Mouse (Mus musculus) kidney, postnatal 10 days (tissue): Measurements from ENCODE around the gene Cage1.
A peak's percentile ranks its signal among the peaks of the same experiment; 100 is the strongest.

Source experiments
- DNase-seq: peaks from one replicate; pipeline ENCODE4 v3.0.0; 2021; ENCODE audit warnings: mixed read lengths

Gene Cage1

DNA sequence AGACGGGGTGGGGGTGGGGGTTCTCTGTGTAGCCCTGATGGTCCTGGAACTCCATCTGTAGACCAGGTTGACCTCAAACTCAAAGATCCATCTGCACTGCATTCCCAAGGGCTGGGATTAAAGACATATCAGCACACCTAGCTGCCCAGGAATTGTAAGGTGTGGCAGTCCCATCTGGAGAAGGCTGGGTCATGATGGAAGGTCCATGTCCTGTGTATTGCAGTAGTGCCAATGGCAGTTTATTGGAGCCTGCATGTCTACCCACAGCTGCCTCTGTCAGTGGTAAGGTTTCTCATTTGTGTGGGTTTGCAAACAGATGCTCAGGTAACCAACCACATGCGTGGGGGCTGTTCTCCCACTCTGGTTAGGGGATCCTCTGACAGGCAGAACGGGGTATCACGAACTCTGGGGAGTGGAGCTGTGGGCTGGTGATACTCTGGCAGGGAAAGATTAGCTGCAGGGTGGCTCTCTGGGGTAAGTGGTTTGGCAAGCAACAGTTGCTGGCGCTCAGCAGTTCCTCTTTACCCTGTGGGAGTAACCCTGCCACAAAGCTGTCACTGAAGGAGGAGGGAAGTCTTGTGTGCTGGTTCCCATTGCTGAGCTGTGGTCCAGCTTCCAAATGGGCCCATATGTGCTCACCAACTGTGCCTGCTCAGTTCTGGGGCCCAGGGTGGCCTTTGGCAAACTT, 27.0 kb downstream of the Cage1 start:
- no peak for DNase-seq

DNA sequence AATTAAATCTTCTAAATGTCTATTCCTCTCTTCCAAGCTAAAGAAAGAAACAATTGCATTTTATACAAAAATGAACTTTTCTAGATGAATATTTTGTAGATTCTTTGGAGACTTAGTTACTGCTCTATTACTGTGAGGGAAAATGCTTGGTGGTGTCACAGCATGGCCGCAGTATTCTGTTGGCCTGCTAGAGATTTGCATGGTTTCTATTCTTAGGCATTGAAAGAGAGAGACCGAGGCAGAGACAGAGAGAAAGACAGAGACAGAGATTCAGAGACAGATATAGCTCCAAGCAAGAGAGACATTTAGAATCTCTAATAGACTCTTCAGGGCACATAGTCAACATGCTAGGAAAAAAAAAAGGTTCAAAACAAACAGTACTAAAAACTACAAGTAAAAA, 28.9 kb downstream of the Cage1 start:
- DNase-seq: no peak

DNA sequence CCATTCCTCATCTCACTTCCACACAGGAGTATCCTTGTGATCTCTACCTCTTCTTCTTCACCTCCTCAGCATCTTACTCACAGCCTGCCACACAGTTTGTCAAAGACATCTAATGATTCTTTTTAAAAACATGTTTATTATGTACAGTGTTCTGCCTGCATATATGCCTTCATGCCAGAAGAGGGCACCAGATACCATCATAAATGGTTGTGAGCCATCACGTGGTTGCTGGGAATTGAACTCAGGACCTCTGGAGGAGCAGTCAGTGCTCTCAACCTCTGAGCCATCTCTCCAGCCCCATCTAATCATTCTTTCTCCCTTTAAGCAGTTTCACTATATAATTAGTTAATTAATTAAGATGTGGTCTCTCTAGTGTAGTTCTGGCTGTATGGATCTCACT, 34.4 kb downstream of the Cage1 start:
- no peak for DNase-seq

DNA sequence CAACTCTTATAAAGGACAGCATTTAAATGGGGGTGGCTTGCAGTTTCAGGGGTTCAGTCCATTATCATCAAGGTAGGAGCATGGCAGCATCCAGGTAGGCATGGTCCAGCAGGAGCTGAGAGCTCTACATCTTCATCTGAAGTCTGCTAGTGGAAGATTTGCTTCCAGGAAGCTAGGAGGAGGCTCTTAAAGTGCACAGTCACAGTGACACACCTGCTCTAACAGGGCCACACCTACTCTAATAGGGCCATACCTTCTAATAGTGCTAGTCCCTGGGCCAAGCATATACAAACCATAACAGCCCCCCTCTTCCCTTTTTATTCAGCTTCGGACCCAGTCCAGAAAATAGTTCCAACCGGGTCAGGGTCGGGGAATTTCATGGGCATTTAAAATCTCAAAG, 37.2 kb downstream of the Cage1 start:
- no peak for DNase-seq

DNA sequence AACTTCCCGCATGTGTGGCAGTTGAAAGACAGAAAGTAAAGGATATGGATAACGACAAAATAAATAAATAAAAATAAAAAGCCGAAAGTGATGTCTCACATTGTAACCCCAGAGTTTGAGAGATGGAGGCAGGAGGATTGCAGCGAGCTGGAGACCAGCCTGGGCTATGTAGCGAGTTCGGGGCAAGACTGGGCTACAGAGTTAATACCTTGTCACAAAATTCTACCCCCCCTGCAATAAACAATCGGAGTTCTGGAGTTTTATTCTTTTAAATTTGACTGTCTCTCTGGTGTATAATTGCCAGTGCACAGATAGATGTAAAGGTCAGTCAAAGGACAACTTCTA, 42.5 kb downstream of the Cage1 start:
- DNase-seq: no peak

DNA sequence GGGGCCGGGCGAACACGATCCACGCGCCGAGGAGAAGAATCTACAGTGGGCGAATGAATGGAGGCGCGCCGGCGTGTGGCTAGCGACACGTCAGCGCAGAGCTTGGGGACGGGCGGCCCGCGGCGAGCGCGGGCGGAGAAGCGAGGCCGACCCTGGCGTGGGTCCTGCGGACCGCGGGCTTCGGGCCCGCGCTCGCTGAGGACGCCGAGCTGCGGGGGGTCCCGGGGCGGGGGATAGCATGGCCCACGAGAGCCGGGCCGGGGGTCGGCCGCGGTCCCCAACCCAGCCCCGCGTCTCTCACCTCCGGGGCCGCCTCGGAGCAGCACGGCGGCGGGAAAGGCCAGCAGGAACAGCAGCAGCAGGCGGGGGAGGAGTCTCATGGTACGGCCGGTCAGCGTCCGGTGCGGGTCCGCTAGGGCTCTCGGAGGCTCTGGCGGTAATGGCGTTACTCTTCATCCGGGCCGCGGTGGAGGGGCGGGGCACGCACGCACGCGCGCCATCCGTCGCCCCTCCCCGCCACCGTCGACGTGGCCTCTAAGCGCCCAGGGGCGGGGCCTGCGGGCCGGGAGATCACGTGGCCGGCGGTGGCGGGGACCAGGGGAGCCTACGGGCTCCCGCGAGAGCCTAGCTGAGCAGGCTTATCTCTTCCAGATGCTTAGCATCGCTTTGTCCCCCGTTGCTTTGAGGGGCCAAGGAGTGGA, 43.0 kb downstream of the Cage1 start, which contains the start of gene Ssr1:
Gene Ssr1 (minus strand): TSS at position 514 of the 701 bp plus-strand sequence.
- DNase-seq: peak; percentile 99

DNA sequence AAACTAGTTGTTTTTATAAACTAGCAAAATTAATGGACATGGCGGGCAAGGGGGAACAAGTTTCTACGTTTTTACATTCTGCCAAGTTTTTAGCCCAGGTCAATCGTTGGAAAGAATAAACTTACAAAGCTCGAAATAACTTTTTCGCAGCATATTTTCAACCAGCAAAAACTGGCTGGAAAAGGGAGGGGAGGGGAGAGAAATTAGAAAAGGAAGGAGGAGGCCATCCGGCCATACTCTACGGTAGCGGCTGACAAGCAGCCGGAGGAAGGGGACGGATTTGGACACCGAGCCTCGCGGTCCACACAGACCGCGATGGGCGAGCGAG, 43.5 kb downstream of the Cage1 start:
- DNase-seq: no peak

DNA sequence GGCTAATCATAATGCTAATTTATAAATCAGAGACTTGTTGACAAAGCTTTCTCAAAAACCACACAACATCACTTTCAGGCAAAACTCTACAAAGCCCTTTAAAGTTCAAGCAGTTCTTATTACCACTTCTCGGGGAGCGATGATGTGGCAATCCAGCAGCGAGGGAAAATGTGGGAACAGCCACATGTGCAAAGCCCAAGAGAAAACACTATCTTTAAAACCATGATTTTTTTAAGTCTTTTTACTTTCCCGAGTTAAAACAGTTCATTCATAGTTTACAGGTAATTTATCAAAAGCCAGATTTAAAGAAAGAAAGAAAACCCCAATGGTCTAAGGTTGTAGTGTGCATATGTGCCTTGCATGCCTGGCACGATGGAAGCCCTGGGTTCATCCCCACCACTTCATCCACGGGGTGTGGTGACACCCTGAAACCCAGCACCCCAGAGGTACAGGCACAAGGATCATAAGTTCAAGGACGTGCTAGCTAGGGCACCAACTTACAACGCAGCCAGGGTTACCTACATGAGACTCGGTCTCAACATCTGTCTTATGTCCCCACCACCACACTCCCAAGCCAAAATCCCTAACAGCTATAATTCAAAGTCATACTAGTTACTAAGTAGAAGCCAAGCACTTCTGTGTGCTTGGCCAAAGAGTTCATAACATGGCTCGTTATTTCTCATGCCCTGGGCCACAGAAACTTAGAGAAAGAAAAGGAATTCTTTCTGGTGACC, 44.1 kb downstream of the Cage1 start:
- DNase-seq: no peak

DNA sequence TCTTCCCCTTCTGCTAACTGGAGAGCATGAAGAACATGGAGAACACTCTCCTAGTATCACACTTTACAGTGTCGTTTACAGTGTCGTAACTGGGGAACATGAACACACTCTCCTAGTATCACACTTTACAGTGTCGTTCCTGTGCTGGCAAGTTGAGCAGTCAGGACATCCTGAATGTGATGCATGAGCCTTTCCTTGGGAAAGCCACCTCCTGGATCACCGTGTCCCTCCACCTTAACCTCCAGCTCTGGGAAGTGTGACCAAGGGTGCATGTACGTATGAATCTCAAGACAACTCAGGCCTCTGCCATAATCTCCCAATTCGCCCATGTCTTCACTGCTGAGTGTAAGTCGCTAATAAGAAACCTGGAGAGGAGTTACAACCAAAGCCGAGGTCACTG, 47.2 kb downstream of the Cage1 start:
- no peak for DNase-seq

DNA sequence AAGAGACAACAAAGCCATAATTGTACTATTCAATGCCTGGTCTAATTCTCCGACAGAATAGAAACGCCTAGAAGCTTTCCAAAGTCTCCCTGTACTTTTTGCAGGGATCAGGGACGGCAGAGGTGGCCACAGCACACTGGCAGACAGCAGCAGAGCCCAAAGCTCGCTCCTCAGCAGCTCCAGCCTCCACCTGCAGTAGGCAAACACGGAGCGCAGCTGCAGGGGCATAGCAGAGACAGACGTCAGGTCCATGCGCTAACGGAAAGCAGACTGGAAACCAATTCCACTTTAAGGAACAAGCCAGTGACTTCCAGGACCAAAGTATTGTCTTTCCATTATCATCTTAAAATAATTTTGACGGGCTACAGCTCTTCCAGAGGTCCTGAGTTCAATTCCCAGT, 50.7 kb downstream of the Cage1 start:
- no peak for DNase-seq

DNA sequence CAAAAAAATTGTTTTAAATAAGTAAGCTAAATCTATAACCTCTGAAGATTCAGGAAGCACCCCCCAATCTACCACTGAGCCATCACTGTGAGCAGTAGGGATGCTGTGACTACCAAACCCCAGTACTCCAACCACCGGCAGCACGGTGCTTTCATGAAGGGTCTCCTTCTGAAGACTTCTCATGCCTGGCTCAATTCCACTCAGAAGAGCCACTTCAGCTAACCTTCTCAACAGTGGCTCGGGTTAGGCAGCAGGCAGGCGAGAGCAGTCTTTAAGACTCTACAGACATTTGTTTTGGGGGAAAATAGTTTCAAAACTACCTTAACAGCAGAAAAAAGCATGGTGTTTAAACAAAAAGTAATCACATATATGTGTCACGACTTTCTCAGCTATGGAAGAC, 55.8 kb downstream of the Cage1 start:
- DNase-seq: no peak

DNA sequence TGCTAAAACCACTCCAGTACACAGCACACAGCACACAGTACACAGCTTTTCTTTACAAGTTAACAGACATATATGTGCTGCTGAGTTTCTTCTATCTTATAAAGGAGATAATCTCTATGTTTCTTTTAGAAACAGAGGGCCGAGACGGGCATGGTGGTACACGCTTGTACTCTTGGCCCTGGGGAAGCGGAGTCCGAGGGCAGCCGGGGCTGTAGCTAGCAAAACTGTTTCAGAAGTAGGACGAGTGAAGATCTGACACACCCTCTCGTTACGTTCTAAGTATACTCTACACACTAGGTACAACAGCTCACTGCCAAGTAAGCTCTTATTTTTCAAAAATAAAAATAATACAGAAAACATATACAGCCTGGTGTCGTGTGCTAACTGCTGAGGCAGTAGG, 56.5 kb downstream of the Cage1 start:
- DNase-seq: no peak

DNA sequence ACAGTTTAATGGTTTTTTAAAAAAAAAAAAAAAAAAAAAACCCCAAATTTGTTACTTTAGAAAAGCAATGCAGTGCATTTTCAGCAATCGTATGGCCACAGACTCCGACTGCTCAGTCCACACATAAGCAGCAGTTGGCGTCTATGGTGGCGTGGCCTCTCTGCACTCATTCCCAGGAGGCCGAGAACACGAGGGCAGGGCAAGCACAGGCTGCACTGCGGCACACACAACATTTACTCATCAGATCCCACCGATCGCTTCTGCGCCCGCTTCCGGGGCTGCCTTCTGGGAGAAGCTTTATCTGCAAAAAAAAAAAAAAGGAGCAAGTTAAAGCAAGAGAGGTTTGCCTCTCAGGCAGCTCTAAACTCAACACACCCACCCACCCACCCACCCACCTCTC, 57.4 kb downstream of the Cage1 start:
- DNase-seq: no peak

DNA sequence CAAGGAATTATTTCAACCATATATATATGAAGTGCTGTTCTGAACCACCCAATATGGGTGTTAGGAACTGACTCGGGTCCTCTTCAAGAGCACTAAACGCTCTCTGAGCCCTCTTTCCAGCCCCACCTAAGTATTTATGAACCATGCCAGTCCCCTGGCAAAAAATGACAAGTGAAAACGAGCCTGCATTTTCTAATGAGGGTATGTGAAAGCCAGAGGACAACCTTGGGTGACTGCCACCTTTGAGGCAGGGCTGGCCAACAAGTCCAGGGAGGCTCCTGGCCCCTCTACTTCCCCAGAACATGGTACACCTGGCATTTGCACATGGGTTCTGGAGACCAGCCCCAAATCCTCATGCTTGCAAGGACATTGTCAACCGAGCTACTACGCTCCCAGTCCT, 62.1 kb downstream of the Cage1 start:
- DNase-seq: no peak

DNA sequence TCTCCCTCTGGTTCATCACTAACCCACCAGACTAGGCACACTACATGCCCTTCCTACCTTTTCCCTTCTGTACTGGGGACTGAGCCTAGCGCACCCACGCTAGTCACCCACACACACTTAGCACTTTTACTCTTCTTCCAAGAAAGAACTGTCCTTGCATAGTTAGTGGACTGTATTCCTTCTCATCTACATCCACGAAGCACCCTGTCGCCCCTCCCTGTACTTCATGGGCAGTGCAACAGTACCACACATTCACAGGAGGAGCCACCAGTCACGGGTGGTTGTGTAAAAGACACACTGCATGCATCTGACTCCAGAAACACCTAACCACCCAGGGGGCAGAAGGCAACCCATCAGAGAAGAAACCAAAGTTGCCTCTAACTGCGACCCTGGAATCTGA, 62.8 kb downstream of the Cage1 start:
- no peak for DNase-seq

DNA sequence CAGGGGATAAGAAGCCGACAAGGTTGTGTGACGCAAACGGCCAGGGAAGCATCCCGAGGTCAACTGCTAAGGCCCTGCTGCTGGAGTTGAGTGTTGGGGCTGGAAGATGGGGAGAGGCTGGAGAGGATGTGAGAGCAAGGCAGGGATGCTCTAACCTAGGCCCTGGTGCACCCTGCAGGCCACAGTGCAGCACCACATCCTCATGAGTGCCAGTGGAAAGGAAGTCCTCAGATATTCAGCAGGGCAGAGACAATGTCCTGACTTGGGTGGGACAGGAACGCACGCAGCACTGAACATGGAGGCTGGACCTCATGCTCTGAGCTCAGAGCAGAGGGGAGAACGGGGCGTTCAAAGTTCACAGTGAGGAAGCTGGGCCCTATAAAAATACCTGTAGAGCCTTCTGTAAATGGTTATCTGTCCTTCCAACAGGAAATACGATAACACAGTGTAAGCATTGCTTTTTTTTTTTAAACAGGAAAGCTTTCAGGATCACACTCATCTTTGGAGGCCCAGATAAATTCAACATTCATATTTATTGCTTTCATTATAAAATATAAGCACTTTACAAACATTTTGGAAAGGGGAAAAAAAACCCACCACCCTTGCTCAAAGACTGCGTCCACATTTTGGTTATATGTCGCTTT, 65.9 kb downstream of the Cage1 start:
- DNase-seq: peak; percentile 37

DNA sequence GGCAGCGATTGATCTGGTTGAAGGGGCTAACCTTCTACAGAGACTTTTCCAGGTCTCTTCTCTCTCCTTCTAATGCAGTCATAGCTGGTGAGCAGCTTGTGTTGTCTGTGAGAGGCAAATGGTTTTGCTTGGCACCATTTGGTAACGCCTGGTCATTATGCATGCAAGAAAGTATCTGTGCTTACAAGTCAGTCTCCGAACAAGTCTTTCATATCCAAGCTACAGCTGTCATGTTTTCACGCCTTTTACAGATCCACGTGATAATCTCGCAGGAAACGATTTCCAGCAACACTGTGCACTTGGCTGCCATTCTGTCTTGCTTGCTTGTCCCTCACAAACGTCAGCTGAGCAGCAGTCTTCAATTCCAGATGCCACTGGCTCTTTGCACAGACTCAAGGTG, 66.9 kb downstream of the Cage1 start:
- DNase-seq: no peak

DNA sequence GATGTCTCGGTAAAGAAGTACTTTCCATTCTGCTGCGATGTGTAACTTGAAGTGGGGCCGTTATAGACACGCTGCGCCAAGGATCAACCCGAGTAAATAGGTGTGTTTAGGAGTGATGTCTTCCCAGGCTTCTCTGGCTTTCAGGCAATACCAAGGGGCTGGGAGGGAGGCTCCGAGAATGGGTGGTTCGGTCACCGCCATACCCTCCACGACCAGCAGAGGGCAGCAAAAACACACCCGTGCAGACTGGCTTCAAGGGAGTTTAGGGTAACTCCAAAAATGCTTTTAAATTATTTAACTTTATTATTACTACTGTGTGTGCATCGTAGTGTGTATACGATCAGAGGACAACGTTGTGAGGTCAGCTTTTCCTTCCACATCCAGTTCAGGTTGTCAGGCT, 67.5 kb downstream of the Cage1 start:
- DNase-seq: peak; percentile 93

DNA sequence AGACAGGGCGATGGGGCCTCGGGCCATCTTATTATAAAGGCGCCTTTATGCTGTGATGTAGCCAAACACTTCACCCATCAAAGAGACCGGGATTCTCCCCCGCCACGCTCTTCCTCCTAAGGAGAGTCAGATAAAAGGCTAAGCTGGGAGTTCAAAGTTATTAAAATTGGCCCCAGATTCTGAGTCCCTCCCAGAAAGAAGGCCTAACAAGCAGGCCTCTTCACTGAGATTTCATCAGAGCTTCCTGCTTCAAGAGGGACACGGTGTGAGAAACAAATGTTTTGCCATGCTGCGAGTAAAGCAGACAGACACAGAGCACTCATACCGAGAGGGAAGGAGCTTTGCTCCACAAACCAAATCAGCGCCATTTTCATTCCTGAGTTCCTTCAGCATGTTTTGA, 69.3 kb downstream of the Cage1 start:
- DNase-seq: no peak

DNA sequence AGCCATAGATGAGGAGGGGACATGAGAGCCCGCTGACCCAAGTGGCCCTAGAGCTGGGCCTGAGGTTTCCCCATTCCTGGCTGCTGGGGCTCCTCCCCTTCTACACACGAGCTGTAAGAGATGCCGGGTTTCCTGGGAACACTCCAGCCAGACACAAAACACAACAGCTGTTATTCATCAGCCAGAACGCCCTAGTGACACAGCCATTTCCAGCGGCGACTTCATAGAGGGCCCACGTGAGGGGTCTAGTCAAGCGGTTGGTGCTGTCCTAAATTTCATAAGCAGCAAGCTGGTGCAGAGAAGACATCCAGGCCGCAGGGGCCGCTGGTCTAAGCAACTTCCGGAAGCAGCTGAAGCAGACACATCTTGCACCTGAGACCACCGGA, 69.8 kb downstream of the Cage1 start:
- peak; percentile 82 for DNase-seq

DNA sequence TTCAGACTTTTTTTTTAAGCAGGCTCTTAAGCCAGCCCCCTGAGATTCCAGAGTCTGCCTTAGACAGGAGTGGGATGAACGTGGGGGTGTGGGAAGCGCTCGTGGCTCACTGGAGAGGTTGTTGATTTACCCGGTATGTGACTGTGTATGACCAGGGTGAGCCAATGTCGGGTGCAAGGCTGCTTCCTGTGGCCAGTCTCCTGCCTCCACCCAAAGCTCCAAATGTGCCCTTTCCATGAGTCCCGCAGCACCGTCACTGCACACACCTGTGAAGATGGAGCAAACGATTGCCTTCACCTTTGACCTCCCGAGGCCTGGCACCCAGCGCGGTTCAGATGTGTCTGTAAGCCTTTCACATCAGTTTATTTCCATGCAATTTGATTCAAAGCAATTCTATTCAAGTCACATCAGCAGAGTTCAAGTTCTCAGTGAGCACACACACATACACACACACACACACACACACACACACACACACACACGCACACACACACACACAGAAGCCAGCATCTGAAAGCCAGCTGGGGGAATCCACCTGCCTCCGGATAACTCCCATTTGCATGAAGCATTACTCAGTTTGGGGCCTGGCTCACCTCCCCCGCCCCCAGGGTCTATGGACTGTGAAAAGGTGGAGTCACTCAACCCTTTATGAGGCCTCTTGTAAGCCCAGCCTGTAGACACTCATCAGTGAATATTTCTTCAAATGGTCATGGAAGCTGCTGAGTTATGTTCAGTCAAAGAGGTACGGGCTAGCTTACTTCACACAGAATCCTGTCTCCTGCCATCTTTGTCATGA, 70.4 kb downstream of the Cage1 start:
- DNase-seq: peak; percentile 67

DNA sequence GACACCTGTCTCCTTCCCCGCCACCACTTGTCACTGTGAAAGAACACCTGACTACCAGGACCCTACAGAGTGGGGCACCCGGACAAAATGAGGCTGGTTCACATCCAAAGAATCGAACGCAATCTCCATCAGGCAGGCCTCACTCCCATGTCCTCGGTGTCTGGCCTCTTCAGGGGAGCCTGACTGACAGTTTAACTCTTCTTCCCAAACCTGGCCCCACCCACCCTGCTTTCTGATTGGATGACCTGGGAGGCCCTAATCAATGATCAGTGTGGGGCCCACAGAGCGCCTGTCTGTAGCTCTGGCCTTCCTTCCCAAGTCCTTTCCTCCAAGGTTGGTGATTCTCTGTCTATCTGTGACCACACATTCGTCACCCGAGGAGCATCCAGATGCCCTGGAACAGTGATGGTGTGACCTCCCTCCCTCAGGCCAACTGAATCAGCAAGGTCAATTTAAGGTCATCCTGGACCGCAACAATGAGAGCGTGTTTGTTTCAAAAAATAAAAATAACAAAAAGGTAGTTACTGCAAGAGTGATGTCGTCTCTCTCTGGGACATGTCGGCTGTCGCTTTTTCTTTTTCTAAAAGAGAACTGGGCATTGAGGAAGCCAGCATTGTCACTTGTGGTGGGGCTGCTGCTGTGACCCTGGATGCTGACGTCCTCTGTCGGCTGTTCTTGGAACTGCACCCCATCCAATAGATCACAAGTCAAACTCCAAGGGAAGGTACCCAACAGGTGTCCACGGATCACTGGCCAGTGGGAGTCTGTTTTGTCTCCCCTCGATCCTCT, 71.5 kb downstream of the Cage1 start:
- no peak for DNase-seq
